Mouse (Mus musculus): Measurements from ENCODE around the gene Mas1.

DNA sequence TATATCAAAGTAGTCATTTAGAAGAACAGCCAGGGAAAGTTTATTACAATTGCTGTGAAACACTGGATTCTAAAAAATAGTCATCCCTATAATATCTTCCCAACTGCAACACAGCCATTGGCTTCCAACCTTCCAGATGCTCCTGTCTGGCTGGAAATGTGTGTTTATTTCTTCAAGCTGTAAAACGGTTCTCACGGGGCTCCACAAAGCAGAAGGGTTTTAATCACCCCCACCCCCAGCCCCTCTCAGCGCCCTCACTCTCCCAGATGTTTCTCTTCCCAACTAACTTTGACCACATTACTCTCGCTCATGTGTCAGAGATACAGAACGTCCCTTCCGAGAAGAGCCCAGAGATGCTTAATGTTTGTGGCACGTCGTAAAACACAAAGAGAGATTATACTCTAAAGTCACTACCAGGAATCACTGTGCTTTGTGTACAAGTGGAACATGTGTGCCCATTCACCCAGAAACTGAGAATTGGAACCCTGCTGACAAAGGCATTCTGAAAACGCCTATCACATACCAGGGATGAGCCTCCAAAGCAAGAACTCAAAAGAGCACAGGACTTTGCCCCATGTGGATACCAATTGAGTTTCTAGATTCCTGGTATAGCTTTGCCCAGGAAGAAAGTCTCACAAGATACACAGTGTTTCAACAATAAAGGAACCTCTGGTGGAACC lies 65.9 kb downstream of the Mas1 start:
- TF ChIP-seq CTCF (IDR thresholded peaks at IDR 0.05 in 2 of 3, conservative IDR thresholded peaks at IDR 0.05 in 1 of 3; ENCODE audit: control insufficient read depth in 1 of 3, insufficient read depth in 1 of 3, low read depth in 2 of 3, low read length in 3 of 3, poor library complexity in 1 of 3, severe bottlenecking in 1 of 3) = no peak
- TF ChIP-seq ELF1 (IDR thresholded peaks at IDR 0.05; ENCODE audit: low read depth, low read length) = no peak
- no peak for TF ChIP-seq KAT2A (conservative IDR thresholded peaks at IDR 0.05; ENCODE audit: low read depth, low read length)
- no peak for TF ChIP-seq POLR2A (IDR thresholded peaks at IDR 0.05; ENCODE audit: control insufficient read depth in 1 of 2, insufficient read depth in 1 of 2, low read depth in 1 of 2, low read length in 2 of 2, poor library complexity in 1 of 2)
- no peak for TF ChIP-seq POLR2AphosphoS5 (IDR thresholded peaks at IDR 0.05; ENCODE audit: borderline replicate concordance, low read depth, low read length)
- TF ChIP-seq EP300 (IDR thresholded peaks at IDR 0.05; ENCODE audit: low read depth in 1 of 2, low read length in 2 of 2) = no peak
